Mouse (Mus musculus) G1E (cell line): ENCODE data around the gene Ckmt2.

Experiments used
- CTCF ChIP-seq: IDR thresholded peaks from 2 replicates; pipeline ENCODE4 v1.5.1; 2012; ENCODE audit warnings: low read depth, low read length, inconsistent platforms, mixed read lengths
- TAL1 ChIP-seq: conservative IDR thresholded peaks from 2 replicates; pipeline ENCODE4 v1.6.1; 2012; ENCODE audit warnings: low read depth, low read length, inconsistent platforms, mixed read lengths

GRCm38 (mm10) chr13:91826066-91826465 is 50.6 kb downstream of the Ckmt2 start:
- no peak for TF ChIP-seq CTCF
- no peak for TF ChIP-seq TAL1
